Mouse (Mus musculus): ENCODE measurements around the gene Plekha6.

DNA sequence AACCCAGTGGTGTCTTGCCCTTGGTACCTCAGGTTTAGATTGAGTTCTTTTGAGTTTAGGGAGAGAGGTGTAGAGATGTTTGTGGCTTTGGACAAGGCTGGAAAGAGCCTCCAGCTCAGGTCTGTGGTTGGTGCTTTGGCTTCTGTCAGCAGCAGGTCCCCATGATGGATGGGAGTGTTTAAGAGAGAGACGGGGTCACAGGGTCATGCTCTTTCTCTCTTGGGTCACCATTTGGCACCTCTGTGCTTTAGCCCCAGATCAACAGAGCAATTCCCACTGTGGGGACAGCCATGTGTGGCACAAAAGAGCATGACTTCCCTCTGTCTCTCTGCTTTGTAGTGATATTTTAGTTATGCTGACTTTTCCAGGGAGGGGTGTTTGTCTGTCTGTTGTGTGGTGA lies 55.1 kb downstream of the Plekha6 start:
- no peak for TF ChIP-seq CTCF (IDR thresholded peaks at IDR 0.05; ENCODE audit: extremely low read depth, insufficient read length, insufficient replicate concordance, low read depth, low read length)
- no peak for TF ChIP-seq POLR2A (IDR thresholded peaks at IDR 0.05; ENCODE audit: low read depth, low read length)

All from small intestine, adult 2 months (tissue).